Mouse (Mus musculus) kidney, postnatal 10 days (tissue): ENCODE measurements at regions not wholly inside any gene's neighbourhood (a gene's known extent, or its start where the extent isn't known, plus 50 kb on each side); places are given as distances from the start of the nearest gene placed in this dataset.

Experiments
- DNase-seq: peaks from one replicate; pipeline ENCODE4 v3.0.0; 2021; ENCODE audit warnings: mixed read lengths

GRCm38 (mm10) chr9:118204456-118204855 is 54.5 kb upstream of the Cmc1 start:
- no peak for DNase-seq

GRCm38 (mm10) chr9:118206483-118206882 is 56.5 kb upstream of the Cmc1 start:
- no peak for DNase-seq

DNA sequence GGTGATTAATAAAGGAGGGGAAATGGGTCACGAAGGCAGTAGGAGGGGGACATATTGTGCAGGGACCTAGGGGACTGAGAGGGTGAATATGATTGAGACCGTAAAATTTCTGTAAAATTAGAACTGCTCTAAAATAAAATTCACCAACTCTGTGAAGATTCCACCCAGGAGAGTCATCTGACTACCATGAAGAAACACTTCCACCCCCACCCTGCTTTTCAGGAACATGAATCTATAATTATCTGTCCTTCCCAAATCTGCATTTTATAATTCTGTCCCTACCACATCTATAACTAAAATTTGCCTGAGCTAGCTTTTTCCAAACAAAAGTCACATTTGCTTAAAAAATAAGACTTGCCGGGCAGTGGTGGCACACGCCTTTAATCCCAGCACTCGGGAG is 69.7 kb upstream of the Cmc1 start:
- DNase-seq: no peak

DNA sequence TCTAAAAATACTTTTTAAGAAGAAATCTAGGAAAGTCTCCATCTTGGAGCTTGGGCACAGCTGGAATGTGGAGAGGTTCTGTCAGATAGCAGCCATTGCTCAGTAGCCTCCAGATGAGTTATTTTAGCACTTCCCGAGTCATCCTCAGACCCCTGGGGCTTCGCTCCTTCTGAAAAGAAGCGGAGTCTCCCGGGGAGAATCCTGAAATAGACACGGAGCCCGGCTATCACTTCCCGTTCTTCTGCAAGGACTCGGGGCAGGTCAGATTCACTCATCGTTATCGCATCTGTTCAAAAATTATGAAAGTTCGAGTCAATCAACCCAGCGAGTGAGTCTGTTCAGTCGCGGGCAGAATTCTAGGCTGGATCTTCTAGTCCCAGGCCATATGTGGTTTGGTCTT is 71.2 kb upstream of the Cmc1 start:
- no peak for DNase-seq

DNA sequence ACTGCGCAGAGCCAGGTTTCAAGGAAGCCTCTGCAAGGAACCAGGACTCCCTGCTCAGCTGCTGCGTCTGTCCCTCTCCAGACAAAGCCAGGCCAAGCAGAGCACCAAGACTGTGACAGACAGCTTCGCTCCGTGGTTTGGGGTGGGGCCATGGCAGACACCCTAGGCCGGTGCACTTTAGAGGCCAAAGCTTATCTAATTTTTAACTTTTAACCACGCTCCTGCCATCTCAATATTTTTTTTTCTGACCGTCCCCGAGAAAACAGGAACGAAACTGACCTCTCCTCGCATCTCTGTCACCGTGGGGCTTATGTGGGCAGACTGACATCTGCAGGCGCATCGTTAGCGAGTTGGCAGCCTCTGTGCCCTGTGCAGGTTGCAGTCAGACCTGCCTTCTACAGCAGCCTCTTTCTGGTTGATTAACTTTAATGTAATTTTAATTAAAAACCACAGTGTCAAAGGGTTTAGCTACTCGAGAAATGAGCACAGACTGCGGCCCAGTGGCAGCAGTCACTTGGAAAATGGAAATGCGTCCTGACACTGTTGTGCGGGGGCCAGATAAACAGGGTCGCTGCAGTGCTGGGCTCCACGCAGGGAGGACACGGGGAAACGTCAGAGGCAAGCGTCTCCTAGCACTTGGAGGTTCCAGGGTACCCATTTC is 77.6 kb upstream of the Cmc1 start:
- no peak for DNase-seq

GRCm38 (mm10) chr9:118228691-118229427 is 78.9 kb upstream of the Cmc1 start:
- no peak for DNase-seq

DNA sequence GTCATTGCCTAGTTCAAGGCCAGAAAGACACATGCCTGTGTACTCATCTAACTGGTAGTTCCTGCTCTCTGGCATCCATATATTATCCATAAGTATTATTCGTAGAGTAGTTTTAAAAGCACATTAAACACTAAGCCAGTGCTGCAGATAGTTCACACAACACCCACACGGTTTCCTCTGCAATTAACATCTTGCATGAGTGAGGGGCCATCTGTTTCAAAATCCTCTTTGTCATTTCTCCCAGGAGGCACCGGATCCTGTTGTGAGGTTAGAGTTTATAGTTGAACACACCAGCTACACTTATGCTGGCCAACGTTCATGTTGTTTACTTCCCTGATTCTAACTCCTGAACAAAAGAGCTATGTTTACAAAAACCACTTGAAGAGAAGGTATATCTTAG is 90.7 kb upstream of the Cmc1 start:
- DNase-seq: no peak

DNA sequence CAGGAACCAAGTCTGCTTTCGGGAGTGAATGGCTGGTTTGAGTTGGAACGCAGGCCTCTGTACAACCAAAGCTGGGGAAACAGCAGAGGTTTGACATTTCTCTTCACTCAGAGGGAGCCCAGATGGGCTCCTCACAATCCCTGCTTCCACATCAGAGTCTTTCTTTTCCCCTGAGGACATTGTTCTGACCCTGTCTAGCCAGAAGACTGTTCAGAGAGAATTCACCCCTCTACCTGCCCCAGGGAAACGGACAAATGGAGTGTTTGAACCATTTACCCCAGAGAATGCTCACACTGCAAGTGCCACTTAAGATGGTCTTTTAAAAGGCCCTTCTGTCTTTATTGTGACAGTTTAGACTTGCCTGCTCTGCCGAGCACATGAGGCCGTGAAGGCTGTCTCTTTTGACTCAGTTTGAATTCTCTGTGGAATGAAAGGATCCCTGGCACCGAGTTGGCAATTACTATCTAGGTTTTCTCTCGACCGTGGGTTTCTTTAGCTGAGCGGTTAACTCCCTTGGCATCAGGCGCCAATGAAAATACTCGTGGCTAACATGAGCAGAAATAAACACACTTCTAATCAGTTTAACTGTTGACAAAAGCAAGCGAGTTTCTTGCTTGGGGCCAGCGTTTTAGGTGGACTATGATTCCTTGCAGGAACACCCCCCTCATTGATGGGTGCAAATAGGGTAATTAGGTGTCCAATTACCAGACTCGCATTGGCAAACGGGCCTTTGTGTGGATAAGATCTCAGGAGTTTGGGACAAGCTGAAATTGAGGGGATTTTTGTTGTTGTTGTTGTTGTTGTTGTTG is 97.0 kb upstream of the Cmc1 start:
- DNase-seq: no peak

GRCm38 (mm10) chr9:118253829-118254228 is 103.9 kb upstream of the Cmc1 start:
- no peak for DNase-seq

GRCm38 (mm10) chr9:118255200-118255733 is 105.3 kb upstream of the Cmc1 start:
- DNase-seq: no peak

DNA sequence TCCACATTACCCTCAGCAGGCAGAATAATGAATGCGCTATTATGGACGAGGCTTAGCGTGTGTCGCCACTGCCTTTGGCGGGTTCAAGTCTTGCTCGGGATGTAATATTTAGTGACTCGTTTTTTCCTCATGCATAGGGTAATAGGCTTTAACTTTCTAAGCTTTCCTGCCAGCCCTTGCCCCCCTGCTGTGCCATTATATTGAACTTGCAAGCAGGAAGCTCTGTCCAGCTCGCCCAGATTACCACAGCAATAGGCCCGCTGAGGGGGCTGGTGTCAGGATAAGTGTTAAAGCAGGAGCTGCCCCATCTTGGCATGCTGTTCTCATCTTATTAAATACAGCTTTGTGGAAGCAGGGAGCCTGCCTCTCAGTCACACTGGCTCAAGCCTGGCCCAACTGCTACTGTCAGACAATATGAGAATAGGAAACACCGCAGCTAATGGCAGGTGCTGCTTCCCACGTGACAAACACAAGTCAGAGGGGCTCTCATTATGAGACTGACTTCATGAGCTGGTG is 105.8 kb upstream of the Cmc1 start:
- DNase-seq: no peak

- DNase-seq: no peak
Measured at GRCm38 (mm10) chr9:118266298-118266697, 116.3 kb upstream of the Cmc1 start.

DNA sequence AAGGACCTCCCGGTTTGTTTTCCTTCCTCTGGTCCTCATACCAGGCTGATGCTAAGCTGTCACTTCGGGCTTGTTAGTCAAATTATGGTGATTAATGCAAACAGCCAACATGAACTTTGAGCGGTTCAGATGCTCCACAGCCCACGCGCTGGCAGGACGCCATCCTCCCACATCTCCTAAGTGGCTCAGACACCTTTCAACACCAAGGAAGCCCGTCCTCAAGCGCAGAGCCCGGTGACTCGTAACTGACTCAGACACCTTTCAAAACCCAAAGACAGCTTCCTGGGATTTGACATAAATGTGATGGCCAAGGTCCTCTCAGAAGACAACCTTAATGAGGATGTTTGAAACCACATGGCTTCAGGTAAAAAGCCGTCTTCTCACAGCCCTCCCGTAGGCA is 121.7 kb upstream of the Cmc1 start:
- peak; percentile 55 for DNase-seq

GRCm38 (mm10) chr9:118272713-118273407 is 122.9 kb upstream of the Cmc1 start:
- DNase-seq: peak; percentile 24

- no peak for DNase-seq
Measured at GRCm38 (mm10) chr9:118285481-118285880, 135.5 kb upstream of the Cmc1 start.

GRCm38 (mm10) chr9:118287606-118288005 is 137.6 kb upstream of the Cmc1 start:
- DNase-seq: no peak

- no peak for DNase-seq
Measured at GRCm38 (mm10) chr9:118292836-118293235, 142.9 kb upstream of the Cmc1 start.

- no peak for DNase-seq
Measured at GRCm38 (mm10) chr9:118294011-118294410, 144.0 kb upstream of the Cmc1 start.

DNA sequence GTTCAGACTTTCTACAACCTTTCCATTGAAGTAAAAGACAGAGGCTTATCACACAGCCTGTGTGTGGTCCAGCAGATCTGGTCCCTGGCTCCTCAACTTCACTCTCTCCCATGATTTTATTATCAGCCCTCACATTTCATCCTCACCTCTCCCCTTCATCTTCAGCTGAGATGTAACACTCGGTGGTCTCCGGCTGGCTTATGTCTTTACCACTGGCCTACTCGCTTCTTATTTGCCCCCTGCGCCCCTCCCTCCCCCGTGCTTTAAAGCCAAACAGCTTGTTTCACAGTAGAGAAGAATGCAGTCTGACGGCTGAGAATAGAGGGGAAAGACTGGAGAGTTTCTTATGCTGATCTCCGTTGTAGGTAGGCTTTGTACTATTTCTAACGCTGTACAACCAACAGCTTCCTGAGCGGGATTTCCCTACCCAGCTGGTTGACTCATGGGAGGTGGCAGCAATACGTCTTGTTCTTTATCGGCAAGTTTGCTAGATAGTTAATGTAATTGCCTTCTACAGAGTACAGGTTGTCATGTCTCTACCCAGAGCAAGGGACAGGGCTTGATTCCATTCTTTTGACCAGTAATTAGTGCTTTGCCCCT is 152.9 kb upstream of the Cmc1 start:
- DNase-seq: no peak

DNA sequence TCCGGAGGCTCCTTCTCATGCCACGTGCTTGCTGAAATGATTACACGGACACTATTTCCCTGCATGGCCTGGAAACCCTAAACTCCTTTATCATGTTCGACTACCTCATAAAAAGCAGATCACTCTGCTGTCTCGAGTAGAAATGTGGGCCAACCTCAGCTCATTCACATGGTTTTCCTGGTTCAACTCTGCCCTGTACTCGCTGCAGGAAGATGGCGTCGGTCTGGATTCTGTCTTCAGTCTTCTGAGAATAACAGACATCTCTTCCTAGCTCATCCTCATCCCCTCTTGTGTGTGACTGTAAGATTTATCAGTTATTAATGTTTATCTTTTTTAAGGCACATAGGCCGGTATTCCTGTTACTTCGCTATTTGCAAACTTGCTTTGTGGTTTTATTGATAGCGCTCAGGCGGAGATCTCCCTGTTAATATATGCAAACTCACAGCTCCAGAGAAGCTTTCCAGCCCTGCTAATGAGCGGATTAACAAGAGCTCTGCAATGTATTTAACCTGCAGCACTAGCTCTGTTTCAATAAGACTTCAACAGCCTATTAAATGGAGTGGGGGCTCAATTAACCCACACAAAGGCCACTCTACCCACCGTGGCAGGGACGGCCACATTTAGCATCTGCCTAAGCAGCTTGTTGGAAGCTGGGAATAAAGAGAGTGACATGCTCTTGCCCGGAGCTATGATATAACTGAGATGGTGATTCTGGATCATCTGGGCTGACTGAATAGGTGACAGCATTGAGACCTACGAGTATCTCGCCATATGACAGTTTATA is 159.5 kb upstream of the Eomes start:
- DNase-seq: no peak

- no peak for DNase-seq
Measured at GRCm38 (mm10) chr9:118323796-118324195, 154.2 kb upstream of the Eomes start.
